Mouse (Mus musculus): ENCODE data around the gene Pml.
A peak's percentile ranks its signal among the peaks of the same experiment; 100 is the strongest.
"Not testable (repeated sequence)": the region's sequence is repeated elsewhere in the genome, so short reads cannot be mapped to it uniquely, and the experiment has no call there.

Pml gene

DNA sequence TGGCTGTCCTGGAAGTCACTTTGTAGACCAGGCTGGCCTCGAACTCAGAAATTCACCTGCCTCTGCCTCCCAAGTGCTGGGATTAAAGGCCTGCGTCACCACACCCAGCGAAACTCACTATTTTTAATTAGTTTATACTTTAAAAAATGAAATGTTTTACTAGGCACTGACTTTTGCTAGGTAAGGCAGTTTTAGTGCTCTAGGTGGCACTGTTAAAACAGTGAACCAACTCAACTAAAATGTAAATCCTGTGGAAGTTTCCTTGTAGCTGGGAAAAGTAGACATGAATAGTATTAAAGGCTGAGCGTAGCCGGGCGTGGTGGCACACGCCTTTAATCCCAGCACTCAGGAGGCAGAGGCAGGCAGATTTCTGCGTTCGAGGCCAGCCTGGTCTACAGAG lies 22.0 kb upstream of the Pml start:
- DNase-seq (ENCODE audit: low read depth) = peak; percentile 52

DNA sequence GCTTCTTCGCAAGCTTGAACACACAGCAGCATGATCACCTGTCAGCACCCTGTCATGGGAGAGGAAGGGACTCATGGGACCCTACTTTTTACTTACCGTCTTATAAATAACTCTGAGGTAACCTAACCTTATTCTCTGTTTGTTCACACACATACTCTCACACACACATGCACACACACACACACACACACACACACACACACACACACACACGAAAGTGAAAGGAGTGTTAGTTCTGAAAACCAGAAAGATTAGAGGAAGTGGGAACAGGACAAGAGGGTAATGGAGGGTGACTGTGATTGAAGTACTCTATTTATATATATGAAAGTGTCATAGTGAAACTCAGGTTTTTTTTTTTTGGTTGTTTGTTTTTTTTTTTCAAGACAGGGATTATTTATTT lies 21.5 kb upstream of the Pml start:
- peak; percentile 40 for DNase-seq (ENCODE audit: low read depth)

DNA sequence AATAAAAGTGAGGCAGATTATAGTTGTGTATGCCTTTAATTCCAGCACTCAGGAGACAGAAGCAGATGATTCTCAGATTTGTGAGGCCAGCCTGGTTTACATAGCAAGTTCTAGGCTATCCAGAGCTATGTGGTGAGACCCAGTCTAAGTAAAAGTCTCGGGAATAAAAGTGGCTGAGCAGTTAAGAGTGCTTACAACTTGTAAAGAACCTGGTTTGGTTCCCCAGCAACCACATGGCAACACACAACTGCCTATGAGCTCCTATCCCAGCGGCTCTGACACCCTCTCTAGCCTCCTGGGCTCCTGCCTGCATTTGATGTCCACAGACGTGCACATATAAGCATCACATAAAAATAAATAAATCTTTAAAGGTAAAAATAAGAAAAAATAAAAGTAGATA lies 20.5 kb upstream of the Pml start:
- no peak for DNase-seq (ENCODE audit: low read depth)

DNA sequence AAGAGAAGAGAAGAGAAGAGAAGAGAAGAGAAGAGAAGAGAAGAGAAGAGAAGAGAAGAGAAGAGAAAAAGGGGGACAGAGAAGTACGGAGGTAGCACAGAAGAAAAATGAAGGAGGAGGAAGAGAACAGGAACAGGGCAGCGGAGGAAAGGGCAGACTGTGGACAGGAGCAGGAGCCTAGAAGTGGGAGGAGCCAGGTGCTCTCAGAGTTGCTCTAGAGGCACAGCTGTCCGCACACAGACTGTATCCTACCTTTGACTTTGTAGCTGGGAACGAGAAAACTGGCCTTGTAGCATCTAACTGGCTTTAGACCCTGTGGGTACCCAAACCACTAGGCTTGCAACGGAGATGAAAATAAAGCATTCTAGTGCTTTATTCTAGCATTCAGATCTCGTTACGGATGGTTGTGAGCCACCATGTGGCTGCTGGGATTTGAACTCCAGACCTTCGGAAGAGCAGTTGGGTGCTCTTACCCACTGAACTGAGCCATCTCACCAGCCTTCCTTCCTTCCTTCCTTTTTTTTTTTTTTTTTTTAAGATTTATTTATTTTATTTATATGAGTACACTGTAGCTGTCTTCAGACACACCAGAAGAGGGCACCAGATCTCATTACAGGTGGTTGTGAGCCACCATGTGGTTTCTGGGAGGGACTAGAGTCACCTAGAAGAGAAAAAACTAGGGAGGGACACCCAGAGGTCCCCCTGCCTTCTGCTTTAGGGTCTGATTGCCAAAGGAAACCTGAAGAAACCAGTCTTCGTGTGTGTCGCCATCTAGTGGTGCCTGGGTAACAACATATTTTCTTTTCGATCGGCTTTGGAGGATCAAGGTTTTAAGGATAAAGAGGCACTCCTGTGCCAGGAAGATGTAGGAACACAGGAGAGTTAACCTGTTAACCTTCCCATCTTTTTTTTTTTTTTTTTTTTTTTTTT lies 19.1 kb upstream of the Pml start:
- peak; percentile 91 for DNase-seq (ENCODE audit: low read depth)

DNA sequence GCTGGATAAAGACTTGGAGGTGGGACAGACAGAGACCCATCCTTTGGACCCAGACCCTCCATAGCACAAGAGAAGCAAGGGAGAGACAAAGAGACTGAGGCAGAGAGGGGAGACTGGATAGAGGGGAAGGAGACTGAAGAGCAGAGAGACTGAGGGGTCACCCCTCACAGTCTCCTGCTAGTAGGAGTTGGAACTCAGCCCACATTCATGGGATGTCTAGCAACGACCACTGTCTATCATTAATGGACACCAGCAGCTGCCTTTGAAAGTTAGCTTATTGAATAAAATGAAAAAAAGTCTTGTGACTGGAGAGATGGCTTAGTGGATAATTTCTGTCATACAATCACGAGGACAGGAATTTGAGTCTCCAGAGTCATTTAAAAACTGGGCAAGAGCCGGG lies 17.5 kb upstream of the Pml start:
- DNase-seq (ENCODE audit: low read depth) = no peak

DNA sequence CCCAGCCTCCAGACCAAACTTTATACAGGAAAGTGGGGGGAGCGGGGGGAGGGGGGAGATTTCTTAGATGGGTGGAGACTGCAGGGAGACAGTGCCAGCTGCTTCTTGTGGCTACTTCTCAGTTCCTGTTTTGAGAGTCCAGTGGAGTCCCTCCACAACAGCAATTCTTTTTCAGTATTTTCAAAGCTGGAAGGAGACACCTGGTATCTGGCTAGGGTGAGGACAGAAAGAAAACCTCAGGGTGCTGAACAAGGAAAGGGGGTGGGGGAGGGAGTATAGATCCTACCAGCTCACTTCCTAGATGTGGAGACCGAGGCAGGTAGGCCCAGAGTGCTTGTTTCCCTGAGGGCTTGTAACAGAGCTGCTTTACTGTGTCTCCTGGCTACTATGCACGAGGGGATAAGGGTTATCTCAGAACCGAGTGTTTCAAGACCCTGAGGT lies 17.0 kb upstream of the Pml start:
- DNase-seq (ENCODE audit: low read depth) = peak; percentile 90

DNA sequence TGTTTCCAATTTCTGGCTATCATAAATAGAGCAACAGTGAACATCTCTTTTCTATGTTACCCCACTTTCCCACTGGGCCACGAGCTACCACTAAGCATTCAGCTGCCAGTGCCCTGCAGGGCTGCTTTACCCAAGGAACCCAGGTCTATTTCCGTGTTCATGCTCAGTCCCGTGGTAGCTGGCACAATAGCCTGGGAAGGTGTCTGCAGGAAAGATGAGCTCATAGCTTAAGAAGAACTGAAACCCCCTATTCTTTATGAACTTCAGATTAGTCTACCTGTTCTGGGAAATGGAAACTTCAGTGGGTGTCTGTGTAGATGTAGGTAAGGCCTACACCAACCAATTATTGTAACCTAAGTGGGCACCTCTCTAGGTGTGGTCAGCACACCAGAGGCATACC lies 15.8 kb upstream of the Pml start:
- DNase-seq (ENCODE audit: low read depth) = no peak

DNA sequence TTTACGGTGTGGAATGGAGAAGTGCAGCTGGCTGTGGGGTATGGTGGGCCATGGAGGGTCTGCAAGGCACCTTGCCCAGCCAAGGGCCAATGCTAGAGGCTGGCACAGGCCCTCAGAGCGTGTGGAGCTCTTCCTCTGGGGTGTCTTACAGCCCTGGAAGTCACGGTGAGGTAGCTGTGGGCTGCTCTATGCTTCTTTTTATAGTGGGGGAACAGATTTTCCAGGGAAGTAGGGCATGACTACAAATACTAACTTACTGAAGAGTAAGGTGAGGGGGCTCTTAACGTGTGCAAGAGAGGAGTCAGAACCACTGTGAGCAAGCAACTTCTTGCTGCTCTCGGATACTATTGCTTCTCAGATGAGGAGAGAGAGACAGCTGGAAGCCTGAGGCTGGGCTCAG lies 12.9 kb upstream of the Pml start:
- no peak for DNase-seq (ENCODE audit: low read depth)

DNA sequence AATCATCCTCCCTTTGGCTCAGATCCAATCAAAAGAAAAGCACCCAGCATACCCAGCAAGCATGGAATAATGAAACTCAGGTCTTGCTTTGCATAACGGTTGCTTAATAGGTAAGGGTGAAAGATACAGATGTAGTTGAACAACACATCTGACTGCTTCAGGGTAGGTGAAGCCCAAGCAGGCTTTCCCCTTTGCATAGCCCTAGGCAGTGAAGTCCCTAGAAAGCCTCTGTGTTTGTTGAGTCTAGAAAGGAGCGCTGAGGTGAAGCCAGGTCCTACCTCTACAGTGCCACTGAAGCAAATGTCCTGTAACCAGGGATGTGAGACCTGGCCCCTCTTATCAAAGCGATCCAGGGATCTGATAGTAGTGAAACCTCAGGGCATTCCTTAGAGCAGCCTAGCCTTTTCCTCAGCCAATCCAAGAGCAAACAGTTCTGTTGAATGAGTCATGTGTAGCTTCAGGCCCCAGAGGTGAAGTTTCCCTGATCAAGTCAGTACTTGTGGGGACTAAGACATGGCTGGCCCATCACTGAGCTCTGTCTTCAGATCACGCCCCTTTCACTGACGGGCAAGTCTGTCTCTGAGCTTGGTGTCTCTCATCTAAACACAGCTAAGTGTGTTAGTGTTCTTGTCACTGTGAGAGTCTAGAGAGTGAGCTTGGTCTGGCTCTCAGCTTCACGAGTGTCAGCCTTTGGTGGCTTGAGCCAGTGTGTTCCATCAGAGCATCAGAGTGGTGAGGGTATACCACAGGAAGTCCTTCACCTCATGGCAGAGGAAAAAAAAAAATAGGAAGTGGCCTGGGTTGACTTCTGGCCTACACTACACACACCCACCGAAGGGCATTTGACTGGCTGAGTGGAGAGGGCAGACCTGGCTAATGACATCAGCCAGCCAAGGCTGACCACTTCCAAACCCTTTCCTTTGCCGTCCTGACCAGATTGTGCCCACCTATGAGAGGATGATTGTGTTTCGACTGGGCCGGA lies 6.4 kb upstream of the Pml start:
- peak; percentile 86 for DNase-seq (ENCODE audit: low read depth)

DNA sequence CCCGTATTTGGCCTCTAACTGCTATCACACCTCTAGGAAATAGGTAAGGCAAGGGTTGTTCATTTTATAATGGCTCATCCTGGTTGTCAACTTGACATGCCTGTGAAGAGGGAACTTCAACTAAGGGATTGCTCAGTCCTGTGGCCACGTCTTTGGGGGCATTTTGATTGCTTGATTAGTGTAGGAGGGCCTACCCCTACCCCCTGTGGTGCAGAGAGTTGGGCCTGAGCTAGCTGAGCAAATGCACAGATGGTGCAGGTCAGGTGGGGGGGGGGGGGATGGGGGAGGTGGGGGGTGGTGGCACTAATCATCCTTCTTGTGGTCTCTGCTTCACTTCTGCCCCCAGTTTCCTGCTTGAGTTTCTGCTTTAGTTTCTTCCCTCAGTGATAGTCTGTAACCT lies 5.5 kb upstream of the Pml start:
- no peak for DNase-seq (ENCODE audit: low read depth)

DNA sequence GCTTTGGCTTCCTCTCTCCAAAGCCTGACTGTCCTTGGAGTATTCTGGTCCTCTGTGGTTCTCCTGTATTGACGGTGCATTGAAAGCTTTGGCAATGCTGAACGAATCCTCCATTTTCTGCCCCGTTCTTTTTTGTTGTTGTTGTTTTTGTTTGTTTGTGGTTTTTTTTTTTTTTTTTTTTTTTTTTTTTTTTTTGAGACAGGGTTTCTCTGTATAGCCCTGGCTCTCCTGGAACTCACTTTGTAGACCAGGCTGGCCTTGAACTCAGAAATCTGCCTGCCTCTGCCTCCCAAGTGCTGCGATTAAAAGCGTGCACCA lies 4.2 kb upstream of the Pml start:
- DNase-seq (ENCODE audit: low read depth) = not testable (repeated sequence)

DNA sequence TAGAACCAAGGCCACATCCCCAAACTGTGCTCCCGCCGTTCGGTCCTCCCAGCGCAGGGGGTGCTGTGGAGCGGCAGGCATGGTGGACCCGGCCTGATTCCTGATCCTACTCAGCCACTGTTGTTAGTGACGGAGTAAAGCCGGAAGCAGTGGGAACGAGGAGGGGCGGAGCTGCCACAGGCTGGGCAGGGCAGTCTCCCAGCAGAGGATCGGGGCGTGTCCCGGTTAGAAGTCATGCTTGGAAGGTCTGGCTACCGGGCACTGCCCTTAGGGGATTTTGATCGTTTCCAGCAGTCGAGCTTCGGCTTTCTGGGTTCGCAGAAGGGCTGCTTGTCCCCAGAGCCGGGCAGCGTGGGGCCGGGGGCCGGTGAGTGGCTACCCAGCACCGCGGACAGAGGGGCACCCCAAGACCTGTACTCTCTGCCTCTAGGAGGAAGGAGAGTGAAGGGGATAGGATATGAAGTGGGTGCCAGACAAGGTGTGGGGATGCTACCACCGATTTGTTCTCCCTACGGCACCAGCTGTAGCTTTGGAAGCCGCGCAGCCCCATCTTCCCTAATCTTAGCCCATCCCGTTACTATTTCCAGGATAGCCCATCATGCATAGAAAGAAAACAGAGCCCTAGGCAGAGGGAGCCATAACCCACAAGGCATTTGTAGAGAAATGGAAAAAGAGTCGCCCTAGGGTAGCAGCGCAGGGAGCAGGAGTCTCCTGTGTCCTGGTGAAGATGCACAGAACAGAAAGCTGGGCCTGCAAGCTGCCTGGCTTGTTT lies 3.6 kb upstream of the Pml start, which contains the start of gene Stoml1:
TSS of gene Stoml1 (plus strand) at position 132 of the 772 bp plus-strand sequence.
- peak; percentile 98 for DNase-seq (ENCODE audit: low read depth)

DNA sequence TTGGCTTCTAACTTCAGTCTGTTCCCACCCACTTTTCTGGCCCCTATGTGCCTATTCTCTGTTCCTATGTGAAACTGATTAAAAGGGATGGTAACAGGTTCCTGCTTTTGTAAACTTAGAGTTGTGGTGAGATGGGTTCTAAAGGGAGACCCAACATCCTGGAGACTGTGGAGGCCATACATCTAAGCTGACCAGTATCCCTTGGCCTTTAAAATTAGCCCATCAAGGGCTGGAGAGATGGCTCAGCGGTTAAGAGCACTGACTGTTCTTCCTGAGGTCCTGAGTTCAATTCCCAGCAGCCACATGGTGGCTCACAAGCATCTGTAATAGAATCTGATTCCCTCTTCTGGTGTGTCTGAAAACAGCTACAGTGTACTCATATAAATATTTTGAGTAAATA lies 1.1 kb upstream of the Pml start:
- not testable (repeated sequence) for DNase-seq (ENCODE audit: low read depth)

DNA sequence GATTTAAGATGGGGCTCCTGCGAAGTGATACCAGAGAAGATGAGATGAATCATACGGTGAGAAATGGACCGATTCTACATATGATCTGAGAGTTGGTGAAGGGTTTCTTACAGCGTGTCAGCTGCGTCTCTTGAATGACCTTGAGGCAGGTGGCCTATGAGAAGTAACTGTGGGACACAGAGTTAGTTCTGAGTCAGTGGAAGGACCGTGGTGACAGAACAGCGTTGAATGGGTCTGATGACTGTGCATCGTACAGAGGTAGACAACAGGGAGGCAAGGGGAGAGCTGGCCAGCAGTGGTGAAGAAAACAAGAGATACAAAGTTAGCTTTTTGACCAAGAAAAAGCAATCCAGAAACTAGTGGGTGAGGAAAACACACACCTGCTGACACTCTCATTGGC lies 736 bp upstream of the Pml start:
- no peak for DNase-seq (ENCODE audit: low read depth)

DNA sequence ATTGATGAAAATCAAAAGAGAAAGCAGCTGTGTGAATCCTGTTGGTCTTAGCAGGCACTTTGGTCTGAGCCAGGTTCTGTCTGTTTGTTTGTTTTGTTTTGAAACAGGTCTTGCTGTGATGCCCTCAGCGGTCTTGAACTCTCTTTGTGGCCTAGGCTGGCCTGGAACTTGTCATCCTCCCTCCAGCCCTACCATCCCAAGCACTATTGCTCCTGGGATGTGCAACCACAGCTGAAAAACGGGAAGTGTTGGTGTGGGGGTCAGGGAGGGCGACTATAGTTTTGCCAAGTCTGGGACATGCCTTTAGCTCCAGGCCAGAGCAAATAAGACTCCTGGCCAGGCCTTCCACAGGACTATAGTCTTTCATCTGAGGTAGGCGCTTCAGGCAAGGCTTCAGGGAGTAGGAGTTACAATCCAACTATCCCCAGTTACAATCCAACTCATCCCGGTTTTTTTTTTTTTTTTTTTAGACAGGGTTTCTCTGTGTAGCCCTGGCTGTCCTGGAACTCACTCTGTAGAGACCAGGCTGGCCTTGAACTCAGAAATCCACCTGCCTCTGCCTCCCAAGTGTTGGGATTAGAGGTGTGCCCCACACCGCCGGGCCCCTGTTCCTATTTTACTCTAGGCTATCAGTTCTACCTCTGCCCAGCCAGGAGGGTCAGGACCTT lies 706 bp downstream of the Pml start:
- DNase-seq (ENCODE audit: low read depth) = peak; percentile 43

DNA sequence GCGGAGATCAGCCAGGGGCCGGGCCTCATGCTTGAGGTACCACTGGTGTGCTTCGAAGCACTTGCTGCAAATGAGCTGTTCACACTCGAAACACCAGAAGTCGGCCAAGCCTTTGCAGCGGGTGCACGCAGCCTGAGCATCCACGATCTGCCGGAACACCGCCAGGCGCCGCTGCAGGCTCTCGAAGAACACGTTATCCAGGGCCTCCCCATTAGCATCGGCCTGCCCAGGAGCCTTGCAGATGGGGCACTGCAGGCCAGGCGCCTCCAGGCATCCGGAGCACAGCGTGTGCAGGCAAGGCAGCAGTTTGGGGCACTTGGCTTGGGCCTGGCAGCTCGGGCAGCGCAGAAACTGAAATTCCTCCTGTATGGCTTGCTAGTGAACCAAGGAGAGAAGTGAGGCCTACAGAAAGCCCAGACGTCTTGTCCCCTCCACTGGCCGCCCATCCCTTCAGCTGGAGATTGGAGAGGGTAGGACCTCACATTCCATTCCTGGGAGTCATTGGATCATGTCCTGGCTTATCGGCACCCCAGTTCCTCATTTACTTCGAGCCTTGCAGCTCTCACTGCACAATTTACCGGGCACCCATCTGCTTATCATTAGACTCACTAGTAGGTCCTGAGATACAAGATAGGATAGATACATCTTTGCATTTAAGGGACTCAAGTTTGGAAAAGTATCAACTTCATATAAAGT lies 2.4 kb downstream of the Pml start:
- DNase-seq (ENCODE audit: low read depth) = peak; percentile 63

DNA sequence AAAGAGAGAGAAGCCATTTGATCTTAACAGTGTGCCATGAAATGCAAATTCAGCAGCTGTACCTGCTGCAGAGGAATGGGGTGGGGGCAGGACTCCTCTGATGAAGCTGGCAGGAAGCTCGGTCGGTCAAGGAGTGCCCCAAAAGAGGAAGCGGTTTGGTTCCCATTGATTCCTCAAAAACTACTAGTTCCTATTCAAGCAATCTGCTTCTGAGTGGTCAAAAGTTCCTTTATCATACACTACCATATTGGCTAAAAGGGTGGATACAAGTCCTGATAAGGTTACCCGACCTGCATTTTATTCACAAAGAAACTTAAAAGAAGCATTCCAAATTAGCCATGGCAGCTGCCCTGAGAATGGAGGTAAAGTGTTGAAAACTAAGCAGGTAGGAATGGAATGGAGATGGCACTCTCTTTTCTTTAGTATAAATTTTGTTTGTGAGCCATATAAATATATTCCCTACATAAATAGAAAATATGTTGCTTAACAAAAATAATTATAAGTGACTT lies 3.4 kb downstream of the Pml start:
- DNase-seq (ENCODE audit: low read depth) = peak; percentile 95

DNA sequence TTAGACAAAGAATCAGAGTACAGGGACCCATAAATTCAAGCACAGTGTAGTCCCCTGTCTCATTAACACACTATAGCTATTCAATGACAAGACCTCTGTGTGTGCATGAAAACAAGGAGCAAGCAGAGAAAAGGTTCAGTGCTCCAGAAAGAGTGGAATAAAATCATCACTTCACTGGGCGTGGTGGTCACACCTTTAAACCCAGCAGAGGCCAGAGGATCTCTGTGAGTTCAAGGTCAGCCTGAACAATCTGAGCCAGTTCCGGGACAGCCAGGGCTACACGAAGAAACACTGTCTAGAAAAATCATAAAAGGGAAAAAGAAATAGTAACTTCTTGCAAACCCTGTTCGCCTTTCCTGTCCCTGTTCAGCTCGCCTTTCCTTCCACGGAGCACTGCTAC lies 5.9 kb downstream of the Pml start:
- no peak for DNase-seq (ENCODE audit: low read depth)

DNA sequence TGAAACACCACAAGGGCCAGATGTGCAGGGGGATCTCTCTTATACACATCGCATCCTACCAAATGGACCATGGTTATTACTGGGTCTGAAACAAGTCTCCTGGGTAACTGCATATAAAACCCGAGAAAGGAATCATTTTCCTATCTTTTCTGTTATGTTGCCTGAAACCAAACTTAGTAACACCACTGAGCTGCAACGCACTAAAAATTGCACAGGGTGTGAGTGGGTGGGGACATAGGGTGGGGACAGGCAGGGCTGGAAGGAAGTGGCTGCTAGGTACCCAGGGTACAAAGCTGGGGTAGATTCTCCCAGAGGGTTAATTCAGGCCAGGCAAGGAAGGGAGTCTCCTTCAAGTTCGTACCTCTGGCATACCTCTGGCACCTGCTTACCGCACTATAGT lies 6.9 kb downstream of the Pml start:
- DNase-seq (ENCODE audit: low read depth) = no peak

DNA sequence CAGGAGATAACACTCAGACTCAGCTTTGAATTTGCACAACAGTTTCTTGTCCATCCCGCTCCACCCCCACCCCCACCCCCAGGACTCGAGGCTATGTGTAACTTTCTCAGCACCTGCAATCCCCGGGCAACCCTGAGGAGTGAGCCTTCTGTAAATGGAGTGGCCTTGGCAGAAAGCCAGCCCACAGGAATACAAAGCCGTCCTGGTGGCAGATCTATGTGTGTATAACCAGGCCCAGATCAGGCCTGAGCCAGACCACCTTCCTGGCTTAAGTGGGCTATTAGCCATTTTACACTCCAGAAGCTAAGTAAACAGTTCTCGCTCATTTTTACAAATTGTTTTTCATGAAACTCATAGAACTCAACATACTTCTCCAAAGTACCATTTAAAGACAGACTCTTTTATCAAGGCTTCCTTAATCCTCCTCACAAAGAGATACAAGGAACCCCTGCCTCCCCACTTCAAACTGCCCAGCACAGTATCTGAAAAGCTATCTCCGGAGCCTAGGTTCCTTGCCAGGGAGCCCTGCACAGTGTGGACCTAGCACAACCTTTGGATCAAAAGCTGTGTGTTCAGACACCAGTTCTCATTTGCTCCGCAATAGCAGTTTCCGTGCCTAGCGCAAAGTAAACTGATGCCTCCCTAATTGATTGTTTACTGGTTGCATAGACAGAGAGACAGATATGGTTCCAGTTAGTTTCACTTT lies 7.7 kb downstream of the Pml start:
- peak; percentile 81 for DNase-seq (ENCODE audit: low read depth)
